Mouse (Mus musculus) heart, postnatal 14 days (tissue): ENCODE results near the gene Zfp12. TPM values are rescaled to one million over a fixed set of nuclear protein-coding genes. Genes with fewer than 3 reads are reported as not detected.
A peak's percentile ranks its signal among the peaks of the same experiment; 100 is the strongest.
"Not testable (repeated sequence)": the region's sequence is repeated elsewhere in the genome, so short reads cannot be mapped to it uniquely, and the experiment has no call there.

Experiments
- DNase-seq, 2 experiments: peaks; one replicate each; pipeline ENCODE4 v3.0.0; 2021 to 2022
- intact Hi-C: fragments of 180-260 bp; cut with DNase I; formaldehyde crosslinking; loops from one replicate; pipeline ENCODE4 v1.15.1; 2025
- long read RNA-seq, 2 experiments: library from polyadenylated mRNA; stranded (forward); transcript quantifications; one replicate each; pipeline ENCODE4 v2.0.0; 2021
- total RNA-seq, 2 experiments: library from RNA; stranded (reverse); gene quantifications; 2 replicates each; pipeline ENCODE4 v1.2.3; 2021

The Zfp12 gene
- 10 to 100 TPM; 11.3 to 11.8 TPM for total RNA-seq
- long read RNA-seq, experiment 1, full-length matches to known transcripts = 10 of 15 reads
- long read RNA-seq, experiment 1, partial matches to known transcripts = 1 of 15 reads
- long read RNA-seq, experiment 1, other reads (novel, unspliced or antisense) = 4 of 15 reads
- long read RNA-seq, experiment 2, full-length matches to known transcripts = 11 of 12 reads
- long read RNA-seq, experiment 2, partial matches to known transcripts = 1 of 12 reads
- long read RNA-seq, experiment 2, other reads (novel, unspliced or antisense) = 0 of 12 reads

DNA sequence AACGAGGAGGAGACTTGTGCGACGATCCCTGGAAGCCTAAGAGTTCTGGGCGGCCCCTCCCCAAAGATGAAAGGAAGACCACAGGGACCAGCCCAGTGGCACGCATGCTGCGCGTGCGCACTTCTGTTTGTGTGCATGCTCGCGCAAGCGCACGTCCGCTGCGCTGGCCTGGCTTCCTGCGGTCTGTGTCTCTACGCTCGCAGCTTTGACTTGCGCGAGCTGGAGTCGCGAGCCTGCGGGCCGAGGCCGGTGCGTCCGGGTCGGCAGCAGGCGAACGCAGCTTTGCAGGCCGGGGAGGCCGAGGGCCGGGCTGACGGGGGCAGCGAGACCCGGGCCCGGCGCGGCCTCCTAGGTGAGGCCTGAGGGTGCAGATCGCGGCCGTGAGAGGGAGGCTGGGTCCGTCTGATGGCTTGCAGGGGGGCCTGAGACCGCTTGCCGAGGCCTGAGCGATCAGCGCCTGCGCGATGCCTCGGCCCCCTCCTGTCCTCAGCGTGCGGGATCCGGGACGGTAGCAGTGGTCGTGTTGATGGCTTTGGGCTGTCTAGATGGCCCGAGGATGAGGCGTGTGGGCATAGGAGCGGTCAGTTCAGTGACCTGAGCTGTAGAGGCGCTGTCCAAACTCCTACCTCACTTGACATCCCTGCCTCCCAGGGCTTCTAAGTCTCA lies at the start of gene Zfp12:
Zfp12 (plus strand) TSS at position 136 of the 666 bp plus-strand sequence.
- intact Hi-C loops = loop anchor here (1.0 to 2.0 kb wide), 2 partner anchors 34 to 54 kb away; partner anchors contain the start of genes Rbak and Spdye4b
- peak; percentile 93 to 95 for DNase-seq

DNA sequence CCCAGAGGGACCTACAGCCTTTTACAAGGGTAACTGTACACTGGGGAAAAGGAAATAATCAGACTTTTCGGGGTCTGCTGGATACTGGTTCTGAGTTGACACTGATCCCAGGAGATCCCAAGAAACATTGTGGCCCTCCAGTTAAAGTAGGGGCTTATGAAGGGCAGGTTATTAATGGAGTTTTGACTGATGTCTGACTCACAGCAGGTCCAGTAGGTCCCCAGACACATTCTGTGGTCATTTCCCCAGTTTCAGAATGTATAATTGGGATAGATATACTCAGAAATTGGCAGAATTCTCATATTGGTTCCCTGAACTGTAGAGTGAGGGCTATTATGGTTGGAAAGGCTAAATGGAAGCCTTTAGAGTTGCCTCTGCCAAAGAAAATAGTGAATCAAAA lies 46.9 kb upstream of the Zfp12 start:
- intact Hi-C loops, DNase-seq: not testable (repeated sequence)

DNA sequence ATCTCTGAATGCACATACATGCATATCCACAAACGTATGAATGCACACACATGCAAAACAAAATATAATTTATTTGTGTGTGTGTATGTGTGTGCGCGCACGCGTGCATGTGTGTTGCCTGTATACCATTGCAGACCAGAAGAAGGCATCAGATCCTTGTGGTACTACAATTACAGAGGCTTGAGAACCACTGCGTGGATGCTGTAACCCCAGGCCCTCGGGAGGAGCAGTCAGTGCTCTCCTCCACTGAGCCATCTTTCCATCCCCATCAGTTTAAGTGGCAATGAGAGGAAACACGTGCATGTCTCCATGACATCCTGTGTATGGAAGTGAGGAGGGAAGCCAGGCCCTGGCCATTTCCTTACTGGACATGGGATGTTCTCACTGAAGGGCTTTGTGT lies 42.2 kb upstream of the Zfp12 start:
- DNase-seq = no peak
- intact Hi-C loops = no loop called here

DNA sequence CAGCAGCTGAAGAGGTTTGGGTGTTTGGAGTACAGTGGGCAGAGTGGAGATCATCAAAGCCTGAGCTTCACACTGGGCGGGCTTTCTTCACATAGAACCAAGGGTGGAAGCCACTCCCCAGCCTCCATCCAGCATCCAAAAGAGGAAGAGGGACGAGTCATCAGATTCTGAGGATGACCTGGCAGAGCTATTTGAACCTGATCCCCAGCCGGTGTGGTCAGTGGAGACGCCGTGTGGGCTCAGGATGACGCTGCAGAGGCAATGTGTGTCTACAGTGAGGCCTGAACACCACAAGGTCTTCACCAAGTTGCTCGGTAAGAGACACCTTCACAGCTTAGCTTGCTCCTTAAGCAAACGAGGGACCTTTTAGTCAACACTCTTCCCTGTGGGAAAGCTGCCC lies 40.2 kb upstream of the Zfp12 start:
- intact Hi-C loops, DNase-seq: not testable (repeated sequence)

DNA sequence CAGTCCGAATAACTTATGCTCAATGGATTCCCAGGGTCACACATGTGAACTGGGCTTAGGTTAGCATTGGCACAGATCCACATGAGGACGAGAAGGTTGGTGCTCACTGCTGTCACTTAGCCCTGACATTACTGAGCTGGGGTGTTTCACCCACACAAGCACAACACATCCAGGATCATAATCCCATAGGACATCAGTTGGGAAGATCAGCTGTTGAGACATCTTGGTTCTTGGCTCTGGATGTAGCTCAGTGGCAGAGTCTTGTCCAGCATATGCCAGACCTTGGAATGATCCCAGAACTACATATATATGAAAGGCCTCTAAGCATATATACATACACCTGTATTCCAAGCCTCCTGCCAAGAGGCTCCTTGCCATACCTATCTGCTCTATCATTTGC lies 39.8 kb upstream of the Zfp12 start:
- intact Hi-C loops = no loop called here
- DNase-seq = no peak

DNA sequence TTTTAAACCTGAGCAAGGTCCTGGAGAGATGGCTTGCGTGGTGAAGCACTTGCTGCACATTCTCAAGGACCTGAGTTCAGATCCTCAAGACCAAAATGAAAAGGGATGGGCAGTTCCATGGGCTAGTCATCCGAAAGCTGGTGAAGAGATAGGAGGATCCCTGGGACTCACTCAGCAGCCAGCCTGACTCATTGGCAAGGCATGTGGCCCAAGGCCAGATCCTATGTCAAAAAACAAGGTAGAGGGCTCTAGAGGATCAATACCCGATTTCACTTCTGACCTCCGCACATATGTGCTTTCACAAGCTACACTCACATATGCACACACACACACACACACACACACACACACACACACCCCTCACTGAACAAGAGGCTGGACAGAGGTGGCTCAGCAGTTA lies 38.5 kb upstream of the Zfp12 start:
- no peak for DNase-seq
- intact Hi-C loops = no loop called here

DNA sequence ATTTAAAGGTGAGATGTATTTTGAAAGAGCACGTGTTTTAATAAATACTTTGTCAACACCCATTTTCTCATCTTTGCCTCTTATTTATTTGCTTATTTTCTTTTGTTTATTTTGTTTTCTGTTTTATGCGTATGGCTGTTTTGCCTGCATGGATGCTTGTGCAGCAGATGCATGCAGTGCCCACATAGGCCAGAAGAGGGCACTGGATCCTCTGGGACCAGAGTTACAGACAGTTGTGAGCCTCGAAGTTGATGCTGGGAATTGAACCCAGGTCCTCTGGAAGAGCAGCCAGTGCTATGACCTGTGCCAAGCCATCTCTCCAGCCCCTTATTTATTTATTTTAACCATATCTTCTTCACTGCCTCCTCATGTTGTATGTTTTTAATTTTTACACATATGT lies 29.9 kb upstream of the Zfp12 start:
- intact Hi-C loops = no loop called here
- DNase-seq = no peak

DNA sequence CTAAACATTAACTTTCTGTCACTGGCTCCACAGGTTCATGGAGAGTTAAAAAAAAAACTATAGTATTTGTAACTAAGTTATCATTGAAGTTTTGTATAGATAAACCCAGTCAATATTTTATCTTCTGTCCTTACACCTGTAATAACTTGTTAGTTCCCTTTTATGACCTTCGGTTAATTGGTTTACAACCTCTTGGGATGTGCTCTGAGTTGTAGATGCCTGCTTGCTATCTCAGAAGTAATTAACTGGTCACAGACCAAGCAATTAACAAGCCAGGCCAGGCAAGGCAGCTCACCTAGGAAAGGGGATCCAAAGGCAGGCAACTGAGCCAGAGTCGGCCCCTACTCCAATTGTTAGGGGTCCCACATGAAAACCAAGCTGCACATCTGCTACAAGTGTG lies 21.1 kb upstream of the Zfp12 start:
- DNase-seq = no peak
- intact Hi-C loops = no loop called here

DNA sequence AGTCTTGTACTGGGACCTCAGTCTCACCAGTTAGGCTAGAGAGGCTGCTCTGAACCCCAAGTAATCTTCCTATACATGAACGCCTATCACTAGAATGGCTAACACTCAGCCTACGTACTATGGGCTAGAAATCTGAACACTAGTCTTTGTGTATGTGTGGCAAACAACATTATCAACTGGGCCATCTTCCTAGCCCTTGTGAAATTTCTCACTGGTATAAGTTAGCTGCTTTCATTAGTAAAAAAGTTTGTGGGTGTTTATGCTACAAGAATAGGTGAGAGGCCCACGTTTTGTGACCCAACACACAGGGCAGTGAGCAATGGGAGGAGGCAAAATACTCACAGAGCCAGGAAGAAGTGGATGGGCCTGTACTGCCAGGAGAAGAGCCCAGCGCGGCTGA lies 14.0 kb upstream of the Zfp12 start:
- intact Hi-C loops = no loop called here
- no peak for DNase-seq

DNA sequence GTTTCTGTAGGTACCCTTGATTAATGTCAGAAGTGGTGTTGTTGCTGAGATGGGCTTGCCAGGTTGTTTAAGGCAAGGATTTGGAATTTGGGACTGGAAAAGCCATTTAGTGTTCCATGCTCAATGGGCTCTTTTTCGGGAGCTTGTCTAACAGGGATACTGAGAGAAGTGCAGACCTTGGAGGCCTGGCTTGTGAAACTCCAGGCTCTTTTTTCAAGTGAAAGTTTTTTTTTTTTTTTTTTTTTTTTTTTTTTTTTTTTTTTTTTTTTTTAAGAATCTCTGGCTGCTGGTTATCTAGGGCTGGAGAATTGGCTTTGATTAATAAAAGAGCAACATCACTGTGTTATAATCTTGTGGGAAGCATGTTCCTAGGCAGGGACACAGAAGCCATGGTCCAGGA lies 12.7 kb upstream of the Zfp12 start:
- intact Hi-C loops = no loop called here
- no peak for DNase-seq

DNA sequence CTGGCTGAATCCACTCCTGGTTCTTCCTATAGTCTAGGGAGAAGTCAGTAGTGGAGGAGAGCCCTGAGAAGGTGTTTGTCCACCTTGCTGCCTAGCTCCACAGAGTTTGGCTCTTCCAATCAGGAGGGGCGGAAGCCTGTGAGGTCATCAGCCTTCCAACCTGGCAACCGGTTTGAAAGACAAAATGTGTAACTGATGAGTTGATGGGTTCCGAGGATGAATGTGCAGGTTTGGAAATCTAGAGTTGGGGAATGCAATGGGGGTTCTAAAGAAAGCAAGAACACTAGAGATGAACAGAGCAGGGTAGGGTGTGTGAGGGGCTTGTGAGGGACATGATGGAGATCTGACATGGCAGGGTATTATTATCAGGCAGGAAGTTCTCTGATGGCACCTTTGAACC lies 8.2 kb upstream of the Zfp12 start, which contains the start of gene Spdye4a:
Spdye4a (minus strand) TSS at position 101 of the 400 bp plus-strand sequence.
- no peak for DNase-seq
- intact Hi-C loops = no loop called here

DNA sequence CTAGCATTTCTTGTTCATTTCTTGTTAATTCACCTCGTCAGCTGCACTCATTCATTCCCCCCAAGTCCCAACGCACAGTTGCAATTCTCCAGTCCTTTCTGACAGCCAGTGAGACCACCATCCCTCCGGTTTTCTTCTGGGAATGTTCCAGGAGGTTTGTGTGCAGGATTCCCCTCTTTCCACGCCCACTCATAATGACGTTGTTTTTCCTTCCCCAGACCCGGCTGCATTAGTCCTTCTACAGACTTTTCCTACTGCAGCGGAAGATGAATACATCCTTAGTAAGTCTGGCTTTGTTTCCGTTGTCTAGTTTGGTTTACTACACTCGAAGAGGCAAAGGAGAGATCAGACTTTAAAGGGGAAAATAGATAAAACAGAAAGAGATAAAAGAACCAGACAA lies 1.1 kb downstream of the Zfp12 start:
- intact Hi-C loops = no loop called here
- DNase-seq = no peak

DNA sequence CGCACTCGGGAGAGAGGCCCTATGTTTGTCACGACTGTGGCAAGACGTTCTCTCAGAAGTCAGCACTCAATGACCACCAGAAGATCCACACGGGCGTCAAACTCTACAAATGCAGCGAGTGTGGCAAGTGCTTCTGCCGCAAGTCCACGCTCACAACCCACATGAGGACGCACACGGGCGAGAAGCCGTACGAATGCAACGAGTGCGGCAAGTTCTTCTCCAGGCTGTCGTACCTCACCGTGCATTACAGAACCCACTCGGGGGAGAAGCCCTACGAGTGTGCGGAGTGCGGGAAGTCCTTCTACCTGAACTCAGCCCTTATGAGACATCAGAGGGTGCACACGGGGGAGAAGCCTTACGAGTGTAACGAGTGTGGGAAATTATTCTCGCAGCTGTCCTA lies 10.0 kb downstream of the Zfp12 start:
- no peak for DNase-seq
- intact Hi-C loops = loop anchor here (5.0 kb wide), 1 partner anchor 67 kb away; no protein-coding TSS in a partner anchor

DNA sequence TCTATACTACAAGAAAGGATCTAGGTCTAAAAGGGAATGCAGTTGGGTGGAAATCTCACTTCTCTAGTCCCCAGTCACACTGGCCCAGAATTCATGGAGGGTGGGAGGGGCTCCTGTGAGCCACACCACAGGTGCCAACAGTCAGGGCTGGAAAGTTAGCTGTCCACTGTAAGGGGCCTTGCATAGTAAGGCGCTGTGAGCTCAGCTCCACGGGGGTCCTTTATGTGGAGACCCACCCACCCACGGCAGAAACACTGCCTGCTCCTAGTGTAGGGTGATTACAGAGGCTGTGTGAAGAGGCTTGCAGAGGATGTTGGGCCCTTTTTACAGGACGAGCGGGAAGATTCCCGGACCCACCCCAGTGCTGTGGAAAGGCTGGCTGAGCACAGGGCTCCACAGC lies 17.1 kb downstream of the Zfp12 start:
- intact Hi-C loops = no loop called here
- DNase-seq = no peak

DNA sequence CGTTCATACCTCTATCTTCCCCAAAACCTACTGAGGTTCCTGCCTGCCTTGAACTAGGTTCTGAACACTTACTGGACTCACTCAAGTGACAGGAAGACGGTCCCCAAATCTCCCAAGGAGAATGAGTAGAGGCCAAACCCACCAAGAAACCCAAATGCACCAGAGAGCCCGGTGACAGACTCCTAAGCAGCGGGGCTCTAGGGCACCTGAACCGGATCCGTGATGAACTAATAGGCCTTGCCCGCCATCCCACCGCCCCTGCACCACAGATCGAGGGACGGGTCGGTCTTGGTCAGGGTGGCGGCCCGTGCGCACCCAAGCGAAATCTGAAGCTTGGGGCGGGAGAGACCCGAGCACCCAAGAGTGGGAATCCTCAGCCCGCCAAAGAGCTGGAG lies 17.8 kb downstream of the Zfp12 start:
- intact Hi-C loops = no loop called here

DNA sequence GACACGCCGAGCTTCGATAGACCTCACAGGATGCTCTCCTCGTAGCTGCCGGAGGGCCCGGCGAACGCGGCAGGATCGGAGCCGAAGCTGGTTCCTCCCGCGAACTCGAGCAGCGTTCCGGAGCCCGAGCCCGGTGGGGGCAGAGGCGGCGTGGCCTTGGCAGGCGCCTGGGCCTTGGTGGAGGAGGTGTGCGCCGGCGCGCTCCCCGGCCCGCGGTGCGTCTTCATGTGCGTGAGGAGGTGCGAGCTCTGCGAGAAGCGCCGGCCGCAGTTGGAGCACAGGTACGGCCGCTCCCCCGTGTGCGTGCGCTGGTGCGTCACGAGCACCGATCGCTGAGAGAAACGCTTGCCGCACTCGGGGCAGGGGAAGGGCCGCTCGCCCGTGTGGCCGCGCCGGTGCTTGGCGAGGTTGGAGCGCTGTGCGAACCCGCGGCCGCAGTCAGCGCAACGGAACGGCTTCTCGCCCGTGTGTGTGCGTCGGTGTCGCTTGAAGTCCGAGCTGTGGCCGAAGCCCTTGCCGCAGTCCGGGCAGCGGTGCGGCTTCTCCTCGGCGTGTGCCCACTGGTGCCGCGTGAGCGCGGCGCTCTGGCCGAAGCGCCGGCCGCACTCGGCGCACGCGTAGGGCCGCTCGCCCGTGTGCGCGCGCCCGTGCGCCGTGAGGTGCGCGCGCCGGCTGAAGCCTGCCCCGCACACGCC lies 18.4 kb downstream of the Zfp12 start:
- intact Hi-C loops = no loop called here
- DNase-seq = no peak

More for the DNA sequence above, 17.8 kb downstream of the Zfp12 start:
- no peak for DNase-seq

DNA sequence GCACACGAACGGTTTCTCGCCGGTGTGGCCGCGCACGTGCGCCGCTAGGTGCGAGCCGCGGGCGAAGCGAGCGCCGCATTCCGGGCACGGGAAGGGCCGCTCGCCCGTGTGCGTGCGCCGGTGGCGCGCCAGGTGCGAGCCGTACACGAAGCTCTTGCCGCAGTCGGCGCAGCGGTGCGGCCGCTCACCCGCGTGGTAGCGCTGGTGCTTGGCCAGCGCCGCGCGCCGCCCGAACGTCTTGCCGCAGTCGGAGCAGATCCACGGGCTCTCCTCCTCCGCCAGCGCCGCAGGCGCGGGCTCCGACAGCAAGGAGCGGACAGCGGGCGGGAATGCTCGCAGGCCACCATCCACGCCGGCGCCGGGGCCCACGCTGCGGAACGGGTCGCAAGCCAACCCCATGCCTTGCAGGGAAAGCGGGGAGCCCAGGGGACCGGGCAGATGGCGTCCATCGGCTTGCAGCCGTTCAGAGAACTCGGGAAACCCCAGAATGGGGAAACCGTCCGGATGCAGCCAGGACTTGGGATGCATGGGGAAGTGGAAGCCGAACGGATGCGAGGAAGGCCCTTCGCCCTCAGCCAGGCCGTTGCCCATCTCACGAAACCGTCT lies 19.0 kb downstream of the Zfp12 start:
- intact Hi-C loops = no loop called here
- DNase-seq = no peak

DNA sequence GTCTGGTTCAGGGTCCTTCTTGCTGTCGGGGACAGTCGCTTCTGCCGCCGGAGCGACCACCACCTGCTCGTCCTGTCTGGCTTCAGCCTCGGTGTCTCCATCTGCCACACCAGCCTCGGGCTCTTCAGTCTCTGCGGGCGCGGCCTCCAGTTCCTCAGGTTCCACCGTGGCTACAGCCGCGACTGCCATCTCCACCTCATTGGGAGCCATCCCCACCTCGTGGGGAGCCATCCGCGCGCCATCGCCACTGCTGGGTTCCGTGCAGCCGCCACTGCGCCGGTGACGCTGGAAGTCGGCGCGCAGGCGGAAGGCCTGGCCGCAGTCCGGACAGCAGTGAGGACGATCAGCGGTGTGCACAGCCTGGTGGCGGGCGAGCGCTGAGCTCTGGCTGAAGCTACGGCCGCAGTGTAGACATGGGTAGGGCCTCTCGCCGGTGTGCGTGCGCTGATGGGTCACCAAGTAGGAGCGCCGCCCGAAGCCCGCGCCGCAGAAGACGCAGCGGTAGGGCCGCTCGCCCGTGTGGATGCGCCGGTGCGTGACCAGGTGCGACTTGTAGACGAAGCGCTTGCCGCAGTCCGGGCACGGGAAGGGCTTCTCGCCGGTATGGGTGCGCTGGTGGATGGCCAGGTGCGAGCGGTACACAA lies 19.6 kb downstream of the Zfp12 start:
- intact Hi-C loops = no loop called here
- DNase-seq = no peak

DNA sequence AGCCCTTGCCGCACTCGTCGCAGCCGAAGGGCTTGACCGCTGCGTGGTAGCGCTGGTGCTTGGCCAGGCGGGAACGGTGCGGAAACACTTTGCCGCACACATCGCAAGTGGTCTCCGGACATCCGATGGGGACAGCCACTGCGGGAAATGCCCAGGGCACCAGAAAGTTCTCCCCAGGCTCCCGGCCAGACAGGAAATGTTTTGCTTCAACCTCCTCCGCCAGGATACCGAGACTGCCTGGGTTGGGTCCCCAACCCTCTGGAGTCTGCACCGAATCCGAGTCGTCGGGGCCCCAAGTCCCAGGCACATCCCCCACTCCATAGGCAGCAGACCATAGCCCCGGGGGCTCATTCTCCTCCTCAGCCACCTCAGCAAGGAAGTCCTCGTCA lies 20.2 kb downstream of the Zfp12 start:
- intact Hi-C loops = no loop called here
- DNase-seq = no peak

DNA sequence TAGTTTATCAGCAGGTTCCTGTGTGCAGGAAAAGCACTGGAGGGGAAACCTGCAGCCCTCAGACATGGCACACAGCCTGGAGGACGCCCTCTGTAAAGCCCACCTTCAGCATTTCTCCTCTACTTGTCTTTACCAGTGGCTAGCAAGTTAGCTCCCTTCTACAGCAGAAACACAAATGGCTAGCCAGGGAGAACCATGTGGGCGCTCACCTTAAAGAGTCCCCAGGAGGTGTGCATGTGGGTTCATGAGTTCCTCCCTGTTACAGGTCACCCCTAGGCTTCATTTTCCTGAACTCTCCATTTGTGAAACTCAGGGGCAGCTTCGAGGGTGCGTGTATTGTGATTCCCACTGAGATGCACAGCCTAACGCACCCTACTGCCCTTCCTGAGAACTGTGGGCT lies 20.8 kb downstream of the Zfp12 start:
- intact Hi-C loops = no loop called here
- DNase-seq = no peak

DNA sequence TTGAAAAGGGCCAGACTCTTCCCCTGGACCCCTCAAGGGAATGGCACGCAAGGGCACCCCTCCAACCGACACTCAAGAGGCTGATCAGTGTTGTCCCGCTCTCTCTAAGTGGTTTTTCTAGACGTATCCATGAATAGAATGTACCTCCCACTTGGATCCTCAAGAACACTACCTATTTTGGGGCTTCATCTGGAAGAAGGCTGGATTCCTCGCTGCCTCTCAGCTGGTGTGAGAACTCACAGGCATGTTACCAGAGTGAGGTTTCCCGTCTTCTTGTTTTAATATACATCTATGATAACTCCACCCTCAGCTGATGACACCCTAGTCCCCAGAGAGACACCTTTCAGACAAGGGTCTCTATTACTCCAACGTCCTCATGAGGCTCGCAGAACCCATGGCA lies 26.7 kb downstream of the Zfp12 start:
- intact Hi-C loops = no loop called here
- DNase-seq = no peak
